Mouse (Mus musculus) kidney, postnatal 10 days (tissue): ENCODE measurements around the gene Mapk14.
A peak's percentile ranks its signal among the peaks of the same experiment; 100 is the strongest.
"Not testable (repeated sequence)": the region's sequence is repeated elsewhere in the genome, so short reads cannot be mapped to it uniquely, and the experiment has no call there.

ENCODE experiments used
- DNase-seq: peaks from one replicate; pipeline ENCODE4 v3.0.0; 2021; ENCODE audit warnings: mixed read lengths

Gene Mapk14

DNA sequence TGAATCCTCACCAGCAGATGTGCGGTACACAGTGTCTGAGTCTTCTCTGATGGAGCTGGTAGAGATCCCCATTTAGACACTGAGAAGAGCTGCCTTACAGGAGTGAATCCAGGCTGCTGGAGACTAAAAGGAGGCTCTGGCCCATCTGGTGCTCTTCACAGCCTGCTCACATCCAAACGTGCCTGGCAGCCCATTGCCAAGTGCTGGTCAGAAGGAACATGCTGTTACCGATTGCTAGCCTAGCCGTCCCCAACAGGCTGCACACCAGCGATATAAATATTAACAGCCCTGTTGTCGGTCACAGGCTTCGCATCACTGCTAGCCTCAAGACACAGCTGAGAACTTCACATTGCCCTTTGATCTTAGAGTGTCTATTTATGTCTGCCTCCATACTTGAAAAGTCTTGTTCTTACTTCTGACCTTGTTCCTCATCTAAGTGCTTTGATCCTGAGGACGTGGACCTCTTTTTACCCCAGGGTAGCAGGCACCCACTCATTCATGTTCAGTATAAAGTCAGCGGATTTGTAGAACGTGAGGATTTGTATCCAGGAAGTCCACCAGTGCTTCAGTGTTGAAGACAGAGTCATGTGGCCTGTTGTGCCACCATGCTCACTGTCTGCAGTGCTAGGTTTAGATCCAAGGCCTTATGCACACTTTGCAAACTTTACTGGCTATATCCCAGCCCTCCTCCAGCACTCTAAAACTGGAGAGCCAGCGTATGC, 52.2 kb downstream of the Mapk14 start:
- DNase-seq, result peak; percentile 46

DNA sequence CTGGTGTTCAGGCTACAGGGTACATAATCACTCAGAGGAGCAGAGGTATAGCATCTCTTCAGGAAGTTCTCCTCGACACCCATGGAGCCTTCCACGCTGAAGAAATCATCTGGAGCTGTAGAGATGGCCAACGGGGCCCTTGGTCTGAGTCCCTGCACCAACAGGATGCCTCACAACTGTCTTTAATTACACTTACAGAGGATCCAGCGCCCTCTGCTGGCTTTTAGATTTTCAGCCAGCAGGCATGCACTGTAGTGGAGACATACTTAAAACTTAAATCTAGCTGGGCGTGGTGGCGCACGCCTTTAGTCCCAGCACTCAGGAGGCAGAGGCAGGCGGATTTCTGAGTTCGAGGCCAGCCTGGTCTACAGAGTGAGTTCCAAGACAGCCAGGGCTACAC, 52.8 kb downstream of the Mapk14 start:
- DNase-seq, result peak; percentile 31

DNA sequence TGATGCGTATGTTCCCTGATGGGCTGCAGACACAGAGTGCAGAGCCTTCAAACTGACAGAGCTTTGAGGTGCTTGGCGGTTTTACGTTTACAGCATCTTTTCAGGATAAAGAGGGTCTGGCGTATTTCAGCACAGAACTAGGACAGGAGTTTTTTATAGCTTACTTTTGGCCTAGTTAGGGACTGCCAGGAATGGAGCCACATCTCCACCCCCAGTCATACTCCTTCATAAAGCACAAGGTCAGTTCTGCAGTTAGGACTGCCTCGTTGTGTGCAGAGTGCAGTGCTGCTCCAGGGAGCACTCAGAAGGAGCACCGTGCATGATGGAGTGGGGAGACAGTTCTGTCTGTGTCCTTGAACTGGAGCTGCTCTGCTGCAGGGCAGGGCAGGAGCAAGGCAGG, 54.6 kb downstream of the Mapk14 start:
- no peak for DNase-seq

- DNase-seq, result no peak
Observed at GRCm38 (mm10) chr17:28748001-28748400, 56.9 kb downstream of the Mapk14 start.

GRCm38 (mm10) chr17:28750580-28750979, 59.5 kb downstream of the Mapk14 start:
- no peak for DNase-seq

DNA sequence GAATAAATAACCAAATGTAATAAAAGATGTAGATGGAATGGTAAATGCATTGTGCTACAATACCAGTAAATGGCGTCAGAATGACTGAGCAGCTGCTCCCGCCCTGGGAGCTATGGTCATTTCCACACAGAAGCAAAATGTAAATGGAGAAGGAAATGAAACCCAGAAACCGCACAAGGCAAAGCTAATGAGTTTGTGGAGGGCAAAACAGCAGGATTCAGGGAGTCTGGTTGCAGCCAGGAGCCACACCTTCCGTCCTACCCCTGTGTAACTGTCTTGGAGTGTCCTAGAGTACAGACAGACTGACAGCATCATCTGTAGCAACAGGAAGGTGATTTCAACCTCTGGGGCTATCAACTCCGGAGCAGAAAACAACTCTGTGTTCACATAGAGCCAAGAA, 65.3 kb downstream of the Mapk14 start:
- no peak for DNase-seq

DNA sequence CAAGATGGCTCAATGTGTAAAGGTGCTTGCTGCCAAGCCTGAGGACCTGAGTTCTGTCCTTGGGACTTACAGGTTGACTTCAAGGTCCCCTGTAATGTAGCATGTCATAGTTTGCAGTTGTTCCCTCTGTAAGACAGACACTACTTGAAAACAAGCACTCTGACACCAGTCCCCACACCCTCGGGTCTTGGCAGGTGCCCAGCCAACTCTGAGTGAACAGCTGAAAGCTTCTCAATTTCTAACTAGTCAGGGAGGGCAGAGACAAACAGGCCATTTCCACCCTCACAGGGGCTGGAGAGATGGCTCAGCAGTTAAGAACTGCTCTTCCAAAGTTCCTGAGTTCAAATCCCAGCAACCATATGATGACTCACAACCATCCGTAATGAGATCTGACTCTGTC, 66.3 kb downstream of the Mapk14 start:
- DNase-seq, result no peak

DNA sequence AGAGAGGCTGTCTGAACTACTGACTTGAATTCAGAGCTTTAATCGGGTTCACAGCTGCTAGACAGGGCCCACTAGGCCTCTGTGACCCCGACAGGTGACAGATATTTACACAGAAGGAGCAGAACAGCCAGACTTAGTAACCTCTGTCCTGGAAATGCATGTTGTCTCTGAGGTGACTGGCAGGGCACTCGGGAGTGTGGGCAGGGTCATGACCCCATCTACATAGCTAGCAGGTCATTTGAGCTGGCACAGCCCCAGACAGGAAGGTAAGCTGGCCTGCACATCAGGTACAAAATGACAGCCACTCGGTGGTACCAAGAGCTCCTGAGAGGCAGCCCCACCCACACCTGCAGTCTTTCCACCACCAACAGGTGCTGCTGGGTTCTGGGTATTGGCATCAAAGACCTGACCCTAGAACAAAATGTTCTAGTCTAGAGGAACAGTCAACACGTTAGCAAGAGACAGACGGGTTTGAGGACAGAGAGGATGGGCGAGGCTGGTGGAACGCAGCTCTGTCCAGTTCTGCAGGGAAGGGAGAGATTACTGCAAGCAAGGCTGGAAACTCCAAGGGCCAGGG, 69.7 kb downstream of the Mapk14 start:
- DNase-seq, result no peak

DNA sequence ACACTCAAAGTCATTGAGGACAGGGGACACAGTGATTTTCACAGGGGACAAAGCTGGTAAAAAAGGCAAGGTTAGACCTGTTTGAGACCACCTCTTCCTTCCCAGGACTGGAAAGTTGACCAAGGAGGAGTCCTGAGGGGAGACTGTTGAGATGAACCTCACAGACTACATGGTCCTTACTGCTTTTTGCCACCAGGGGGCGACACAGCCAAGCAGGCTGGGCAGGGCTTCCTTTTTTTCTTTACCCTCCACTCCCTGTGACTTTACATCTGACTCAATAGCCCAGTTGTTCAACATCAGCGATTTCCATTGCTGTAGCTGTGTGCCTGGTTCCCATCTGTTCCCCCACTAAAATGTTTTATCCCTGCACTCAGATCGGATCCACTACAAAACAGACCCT, 70.7 kb downstream of the Mapk14 start:
- DNase-seq, result peak; percentile 88

DNA sequence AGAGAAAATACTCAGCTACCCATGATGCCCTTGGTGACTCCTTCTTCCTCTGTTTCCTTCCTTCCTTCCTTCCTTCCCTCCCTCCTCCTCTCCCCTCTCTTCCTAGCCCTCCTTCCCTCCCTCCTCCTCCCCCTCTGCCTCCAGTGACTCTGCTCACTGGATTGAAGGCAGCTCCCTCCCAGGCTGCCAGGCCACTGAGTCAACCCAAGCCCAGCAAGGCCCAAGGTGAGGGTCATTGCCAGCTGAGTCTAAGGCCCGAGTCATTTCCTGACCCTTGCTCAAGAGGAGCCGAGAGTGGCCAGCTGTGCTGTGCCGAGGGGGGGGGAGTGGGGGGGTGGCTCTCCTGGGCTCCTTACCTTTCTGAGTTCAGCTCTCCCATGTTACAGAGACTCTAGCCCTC, 75.1 kb downstream of the Mapk14 start:
- no peak for DNase-seq

DNA sequence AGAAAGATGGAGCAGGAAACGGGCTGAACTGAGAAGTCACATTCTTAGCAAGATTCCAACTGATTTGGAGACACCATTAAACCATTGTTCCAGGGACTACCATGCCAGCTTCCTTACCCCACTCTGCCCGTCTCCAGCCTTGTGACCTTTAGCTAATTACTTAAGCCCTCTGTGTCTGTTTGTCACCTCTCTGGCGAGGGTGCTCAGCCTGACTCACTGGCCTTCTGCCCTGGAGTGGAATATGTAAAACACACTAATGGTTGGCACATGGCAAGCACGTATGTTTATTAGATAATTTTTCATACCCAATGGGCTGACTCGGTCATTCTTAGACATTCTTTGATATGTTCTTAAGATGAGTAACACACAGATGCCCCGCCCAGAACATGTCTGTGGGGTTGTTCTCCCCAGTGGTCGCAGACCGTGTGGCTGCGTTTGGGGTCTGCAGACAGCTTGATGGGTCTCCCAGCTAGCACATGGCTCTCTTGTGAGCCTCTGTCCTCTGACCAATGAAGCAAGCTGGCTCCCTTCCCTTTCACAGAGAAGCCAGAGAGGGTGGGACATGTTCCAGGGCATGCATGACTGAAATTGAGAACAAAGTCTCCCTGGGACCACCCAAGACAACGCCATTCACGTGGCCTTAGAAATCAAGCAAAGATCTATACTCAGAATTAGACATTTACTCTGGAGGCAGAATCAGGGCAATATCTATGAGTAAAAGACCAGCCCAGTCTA, 75.8 kb downstream of the Mapk14 start:
- no peak for DNase-seq

DNA sequence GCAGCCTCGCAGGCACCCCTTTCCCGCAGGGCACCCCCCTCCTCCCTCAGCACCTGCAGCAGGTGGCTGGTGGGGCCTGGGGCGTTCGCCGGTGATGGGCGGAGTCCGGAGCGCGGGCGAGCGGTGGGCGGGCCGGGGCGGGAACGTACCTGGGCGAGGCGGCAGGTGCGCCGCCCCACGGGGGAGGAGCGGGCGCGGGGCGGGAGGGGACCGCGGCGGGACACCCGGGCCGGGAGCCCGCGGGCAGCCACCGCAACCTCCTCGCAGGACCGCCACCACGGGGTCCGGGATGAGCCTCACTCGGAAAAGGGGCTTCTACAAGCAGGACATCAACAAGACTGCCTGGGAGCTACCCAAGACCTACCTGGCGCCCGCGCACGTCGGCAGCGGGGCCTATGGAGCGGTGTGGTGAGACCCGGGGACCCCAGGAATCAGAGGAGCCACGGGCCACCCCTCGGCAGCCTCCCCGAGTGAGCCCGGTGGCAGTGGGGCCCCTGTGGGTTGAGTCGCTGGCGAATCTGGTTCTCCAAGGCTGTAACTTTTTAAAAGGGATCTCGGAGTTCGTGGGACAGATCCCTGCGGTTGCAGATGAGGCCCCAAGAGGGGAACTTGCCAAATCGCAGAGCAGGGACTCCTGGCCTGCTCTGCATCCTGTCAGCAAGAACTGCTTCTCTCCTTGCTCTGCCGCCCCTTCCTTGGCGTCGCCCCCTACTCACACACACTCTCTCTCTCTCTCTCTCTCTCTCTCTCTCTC, 78.2 kb downstream of the Mapk14 start, which contains the start of gene Mapk13:
Gene Mapk13, plus strand, starts transcription at position 177 of the 754 bp plus-strand sequence.
- peak; percentile 58 for DNase-seq

- peak; percentile 45 for DNase-seq
Observed at GRCm38 (mm10) chr17:28769875-28770421, 78.8 kb downstream of the Mapk14 start.

- DNase-seq, result no peak
Observed at GRCm38 (mm10) chr17:28771289-28771688, 80.2 kb downstream of the Mapk14 start.

GRCm38 (mm10) chr17:28774303-28774702, 83.2 kb downstream of the Mapk14 start:
- DNase-seq, result not testable (repeated sequence)

GRCm38 (mm10) chr17:28775161-28775560, 84.0 kb downstream of the Mapk14 start:
- no peak for DNase-seq

GRCm38 (mm10) chr17:28776817-28777216, 85.7 kb downstream of the Mapk14 start:
- DNase-seq, result no peak

DNA sequence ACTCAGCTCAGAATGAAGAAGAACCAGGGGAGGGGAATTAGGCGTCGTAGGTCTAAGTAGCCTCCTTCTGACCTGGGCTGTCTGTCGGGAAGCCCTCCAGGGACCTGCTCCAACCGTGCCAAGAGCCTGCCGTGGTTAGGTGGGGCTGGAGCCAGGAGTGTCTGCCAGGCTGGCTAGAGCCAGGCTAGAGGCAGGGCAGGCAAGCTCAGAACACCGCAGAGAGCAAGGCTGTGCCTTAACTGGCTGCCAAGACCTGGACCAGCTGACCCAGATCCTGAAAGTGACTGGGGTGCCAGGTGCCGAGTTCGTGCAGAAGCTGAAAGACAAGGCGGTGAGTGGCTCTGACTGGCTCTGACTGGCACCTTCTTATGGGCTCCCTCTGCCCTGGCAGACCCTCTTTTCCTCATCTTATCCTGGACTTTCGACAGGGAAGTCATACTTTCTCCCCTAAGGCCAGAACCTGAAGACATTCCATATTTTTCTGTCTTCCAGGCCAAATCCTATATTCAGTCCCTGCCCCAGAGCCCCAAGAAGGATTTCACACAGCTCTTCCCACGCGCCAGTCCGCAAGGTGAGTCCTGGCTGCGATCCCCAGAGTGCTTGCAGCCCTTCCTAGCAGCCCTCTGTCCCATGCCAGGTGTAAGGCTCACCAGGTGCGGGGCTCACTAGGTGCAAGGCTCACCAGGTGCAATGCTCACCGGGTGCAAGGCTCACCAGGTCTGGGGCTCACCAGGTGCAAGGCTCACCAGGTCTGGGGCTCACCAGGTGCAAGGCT, 86.3 kb downstream of the Mapk14 start:
- no peak for DNase-seq

- DNase-seq, result no peak
Observed at GRCm38 (mm10) chr17:28779735-28780134, 88.6 kb downstream of the Mapk14 start.

GRCm38 (mm10) chr17:28780836-28781235, 89.7 kb downstream of the Mapk14 start:
- DNase-seq, result no peak

DNA sequence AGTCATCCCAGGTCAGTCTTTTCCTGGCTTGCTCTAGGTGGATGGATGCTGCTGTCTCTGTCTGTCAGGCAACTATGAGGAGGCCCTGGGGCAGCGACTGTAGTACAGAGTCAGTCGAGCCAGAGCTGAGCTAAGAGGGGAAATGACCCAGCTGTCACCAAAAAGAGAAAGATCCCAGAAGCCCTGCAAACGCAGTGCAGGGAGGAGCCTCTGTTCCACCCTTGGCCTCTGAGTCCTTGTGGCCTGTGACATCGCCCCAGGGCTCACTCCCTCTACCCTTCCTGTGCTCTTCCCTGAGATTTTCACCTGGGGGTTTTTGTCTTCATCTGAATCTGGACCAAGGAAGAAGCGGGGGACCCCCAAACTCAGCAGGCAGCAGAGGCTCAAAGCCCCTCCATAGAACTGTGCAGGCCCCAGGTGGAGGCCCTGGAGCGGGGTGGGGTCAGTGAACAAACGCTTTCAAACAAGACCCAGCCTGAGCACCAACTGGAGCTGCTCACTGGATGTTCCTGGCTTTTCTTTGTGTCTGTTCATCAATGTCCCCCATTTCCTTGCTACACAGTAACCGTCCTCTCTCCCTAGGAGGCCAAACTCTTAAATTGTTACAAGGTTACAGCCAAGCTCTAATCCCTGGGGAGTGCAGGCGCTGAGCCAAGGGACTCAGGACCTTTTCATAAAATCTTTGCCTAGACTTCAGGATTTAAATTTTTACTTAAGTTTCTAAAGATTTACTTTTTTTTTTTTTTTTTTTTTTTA, 90.3 kb downstream of the Mapk14 start:
- DNase-seq, result peak; percentile 63
